Mouse (Mus musculus): ENCODE data around the gene Ftl1.

DNA sequence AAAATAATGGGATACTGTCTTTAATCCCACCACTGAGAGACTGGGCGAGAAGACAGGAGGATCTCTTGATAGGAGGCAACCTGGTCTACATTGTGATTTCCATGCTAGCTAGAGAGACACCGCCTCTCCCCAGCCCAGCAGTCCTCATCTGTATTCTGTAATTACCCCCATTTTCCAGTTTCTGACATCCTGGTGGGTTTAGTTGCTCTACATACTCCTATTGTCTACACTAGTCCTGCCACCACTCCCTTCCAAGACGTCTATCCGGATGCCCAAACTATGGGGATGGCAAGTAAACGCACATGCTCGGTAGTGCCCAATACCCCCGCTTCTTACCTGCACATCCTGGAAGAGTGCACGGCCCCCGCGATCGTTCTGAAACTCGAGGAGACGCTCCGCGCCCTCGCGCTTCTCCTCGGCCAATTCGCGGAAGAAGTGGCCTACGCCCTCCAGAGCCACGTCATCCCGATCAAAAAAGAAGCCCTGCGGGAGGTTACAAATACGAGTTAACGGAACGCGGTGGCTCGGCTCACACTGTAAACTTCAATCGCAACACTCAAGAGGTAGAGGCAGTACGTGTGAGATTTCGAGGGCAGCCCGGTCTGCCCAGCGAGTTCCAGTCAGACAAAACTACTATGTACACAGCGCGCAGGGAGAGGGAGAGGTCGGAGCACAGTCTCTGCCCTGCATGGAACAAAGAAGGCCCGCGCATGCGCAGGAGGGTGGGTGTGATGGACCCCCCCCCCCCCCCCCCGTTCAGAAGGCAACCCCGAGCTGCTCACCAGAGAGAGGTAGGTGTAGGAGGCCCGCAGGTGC lies 728 bp downstream of the Ftl1 start:
- TF ChIP-seq CHD2 (IDR thresholded peaks at IDR 0.05; ENCODE audit: low read depth, low read length): no peak
- no peak; the same call in 1 of the 2 replicates for TF ChIP-seq HCFC1 (IDR thresholded peaks at IDR 0.05; ENCODE audit: borderline replicate concordance, insufficient read depth, low read length)
